Mouse (Mus musculus): ENCODE measurements around the gene Zfp28. TPM values are rescaled to one million over a fixed set of nuclear protein-coding genes. Genes with fewer than 3 reads are reported as not detected.
A peak's percentile ranks its signal among the peaks of the same experiment; 100 is the strongest.

Zfp28 gene
- polyA plus RNA-seq (2014; fragmentation: Nextera tagmentation; extraction: Ambion mirVana) = 12.6 and 13.2 TPM in 2 replicates

DNA sequence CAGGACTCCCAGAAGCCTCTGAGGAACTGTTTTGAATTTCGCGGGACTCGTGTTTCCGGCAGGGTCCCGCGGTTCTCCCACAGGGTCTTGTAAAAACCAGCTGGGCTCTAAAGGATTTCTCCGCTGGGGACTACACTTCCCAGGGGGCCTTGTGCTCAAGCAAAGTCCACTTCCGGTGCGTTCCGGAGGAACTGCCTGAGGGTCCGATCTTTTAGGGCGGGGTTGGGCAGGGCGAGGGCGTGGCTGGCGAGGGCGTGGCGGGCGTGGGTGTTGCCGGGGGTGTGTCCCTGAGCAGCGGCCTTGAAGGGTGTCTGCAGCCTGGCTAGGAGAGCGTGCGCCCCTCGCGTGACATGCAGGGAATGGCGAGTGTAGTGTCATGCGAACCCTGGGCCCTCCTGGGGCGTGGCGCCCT is at the start of gene Zfp28:
Gene Zfp28, plus strand, starts transcription at position 252 of the 412 bp plus-strand sequence.
- no peak within 1 kb of the TSS; the same call in 1 of the 2 replicates for H3K27ac ChIP-seq (ENCODE audit: low read depth, low read length)
- WGBS = under 1% methylated on average over 28 of the region's 28 CpGs
- peak within 1 kb of the TSS; percentile 69 for H3K9ac ChIP-seq (ENCODE audit: low read length)
- no peaks in the 10 kb centered on the region for H3K9me3 ChIP-seq (ENCODE audit: control insufficient read depth, low read length)
- H3K27me3 ChIP-seq (ENCODE audit: control insufficient read depth, insufficient read depth, low read length) = no peaks in the 10 kb centered on the region
- H3K4me3 ChIP-seq (ENCODE audit: low read depth, low read length) = peak within 1 kb of the TSS; percentile 59
- peak; percentile 98 for ATAC-seq (ENCODE audit: low FRiP score)
- peak; percentile 100 for DNase-seq (ENCODE audit: low spot score, missing footprints)
- peaks cover 10% of the 10 kb centered on the region for H3K4me1 ChIP-seq (ENCODE audit: control insufficient read depth, insufficient read depth, low read length)
- H3K36me3 ChIP-seq (ENCODE audit: control insufficient read depth, insufficient read depth, low read length) = no peaks in the 10 kb centered on the region
- peak within 1 kb of the TSS; percentile 73 for H3K4me2 ChIP-seq

DNA sequence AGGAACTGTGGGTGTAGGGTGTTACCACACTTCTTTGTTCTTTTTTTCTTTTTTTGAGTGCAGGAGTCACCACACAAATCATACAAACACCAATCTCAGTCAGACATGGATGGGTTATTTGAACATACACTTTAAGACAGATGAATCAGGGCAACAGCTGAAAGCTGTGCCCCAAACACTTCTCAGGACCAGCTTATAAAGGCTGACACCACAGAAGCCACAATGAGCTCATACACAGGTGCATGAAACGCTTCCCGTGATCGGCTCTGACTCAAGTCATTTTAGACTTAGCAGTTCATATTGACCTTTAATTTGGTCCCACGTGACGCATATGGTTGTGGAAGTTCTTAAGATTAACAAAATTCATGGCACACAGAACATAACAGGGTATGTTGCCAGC is 43.2 kb upstream of the Zfp28 start:
- ATAC-seq (ENCODE audit: low FRiP score) = no peak
- no peak overlapping the region for H3K4me2 ChIP-seq

DNA sequence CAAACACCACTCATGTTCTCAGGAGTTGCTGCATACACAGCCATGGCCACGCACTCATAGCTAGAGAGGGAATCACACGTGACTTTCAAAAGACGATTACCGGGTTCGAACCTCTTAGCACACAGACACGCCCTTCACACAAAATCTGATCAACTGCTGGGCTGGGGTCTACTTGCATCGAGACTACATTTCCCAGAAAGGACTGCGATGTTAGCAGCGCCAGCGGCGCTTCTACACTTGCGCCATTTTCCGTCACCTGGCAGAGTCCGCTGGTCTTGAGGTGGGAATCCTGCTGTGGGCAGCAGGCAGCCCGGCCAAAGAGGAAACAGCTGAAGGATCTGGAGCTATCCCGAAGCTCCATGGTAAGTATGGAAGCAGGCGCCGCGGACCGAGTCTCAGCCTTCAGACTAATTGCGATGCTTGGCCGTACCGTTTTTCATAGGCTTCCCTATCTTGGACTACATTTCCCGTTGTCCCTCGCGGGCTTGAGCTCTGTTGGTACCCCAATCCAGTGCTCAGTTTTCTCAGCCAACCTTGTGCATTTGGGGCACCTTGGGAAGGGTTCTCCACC is 39.5 kb upstream of the Zfp28 start, which contains the start of gene Gm3854:
Gene Gm3854, plus strand, starts transcription at position 259 of the 571 bp plus-strand sequence.
- H3K4me3 ChIP-seq (ENCODE audit: low read depth, low read length) = peak within 1 kb of the TSS; percentile 60
- H3K4me1 ChIP-seq (ENCODE audit: control insufficient read depth, insufficient read depth, low read length) = no peaks in the 10 kb centered on the region
- ATAC-seq (ENCODE audit: low FRiP score) (peak; percentile 93), DNase-seq (ENCODE audit: low spot score, missing footprints) (peak; percentile 98)
- 1% methylated on average over 26 of the region's 26 CpGs for WGBS
- peak within 1 kb of the TSS; percentile 76 for H3K9ac ChIP-seq (ENCODE audit: low read length)
- H3K4me2 ChIP-seq = peak within 1 kb of the TSS; percentile 43
- H3K27ac ChIP-seq (ENCODE audit: low read depth, low read length) = peak within 1 kb of the TSS; percentile 59
- H3K36me3 ChIP-seq (ENCODE audit: control insufficient read depth, insufficient read depth, low read length) = no peaks in the 10 kb centered on the region
- H3K27me3 ChIP-seq (ENCODE audit: control insufficient read depth, insufficient read depth, low read length) = no peaks in the 10 kb centered on the region
- no peaks in the 10 kb centered on the region for H3K9me3 ChIP-seq (ENCODE audit: control insufficient read depth, low read length)

More for the DNA sequence above, 43.2 kb upstream of the Zfp28 start:
- WGBS = 82% methylated on average over 5 of the region's 5 CpGs
- H3K27ac ChIP-seq (ENCODE audit: low read depth, low read length) = no peak overlapping the region
- H3K4me3 ChIP-seq (ENCODE audit: low read depth, low read length) = no peak overlapping the region
- H3K4me1 ChIP-seq (ENCODE audit: control insufficient read depth, insufficient read depth, low read length) = no peaks in the 10 kb centered on the region
- H3K36me3 ChIP-seq (ENCODE audit: control insufficient read depth, insufficient read depth, low read length) = no peaks in the 10 kb centered on the region
- no peaks in the 10 kb centered on the region for H3K27me3 ChIP-seq (ENCODE audit: control insufficient read depth, insufficient read depth, low read length)
- peak; percentile 33 for DNase-seq (ENCODE audit: low spot score, missing footprints)
- H3K9ac ChIP-seq (ENCODE audit: low read length) = no peak overlapping the region
- H3K9me3 ChIP-seq (ENCODE audit: control insufficient read depth, low read length) = no peaks in the 10 kb centered on the region

DNA sequence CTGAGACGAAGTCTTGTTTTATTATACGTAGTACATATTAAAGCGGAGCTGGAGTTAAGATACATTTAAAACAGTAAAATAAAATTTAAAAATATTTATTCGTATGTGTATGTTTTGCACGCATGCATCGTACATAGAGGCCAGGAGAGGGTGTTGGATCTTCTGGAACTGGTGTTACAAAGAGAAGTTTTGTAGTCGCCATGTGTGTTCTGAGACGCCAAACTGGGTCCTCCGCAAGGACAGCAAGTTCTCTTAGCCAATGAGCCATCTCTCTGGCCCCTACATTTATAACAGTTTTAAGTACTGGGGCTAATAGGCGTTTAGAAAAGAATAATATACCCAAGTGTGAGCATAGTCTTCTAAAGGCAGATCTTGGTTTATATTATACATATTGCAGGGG is 39.0 kb upstream of the Zfp28 start:
- H3K4me2 ChIP-seq = peak overlapping the region; percentile 43
- H3K9ac ChIP-seq (ENCODE audit: low read length) = peak overlapping the region; percentile 76
- H3K27ac ChIP-seq (ENCODE audit: low read depth, low read length) = no peak overlapping the region
- no peaks in the 10 kb centered on the region for H3K36me3 ChIP-seq (ENCODE audit: control insufficient read depth, insufficient read depth, low read length)
- H3K27me3 ChIP-seq (ENCODE audit: control insufficient read depth, insufficient read depth, low read length) = no peaks in the 10 kb centered on the region
- ATAC-seq (ENCODE audit: low FRiP score) (peak; percentile 33), DNase-seq (ENCODE audit: low spot score, missing footprints) (no peak)
- peak overlapping the region; percentile 60 for H3K4me3 ChIP-seq (ENCODE audit: low read depth, low read length)
- no peaks in the 10 kb centered on the region for H3K9me3 ChIP-seq (ENCODE audit: control insufficient read depth, low read length)
- WGBS = 29% methylated on average over 10 of the region's 10 CpGs
- no peaks in the 10 kb centered on the region for H3K4me1 ChIP-seq (ENCODE audit: control insufficient read depth, insufficient read depth, low read length)

DNA sequence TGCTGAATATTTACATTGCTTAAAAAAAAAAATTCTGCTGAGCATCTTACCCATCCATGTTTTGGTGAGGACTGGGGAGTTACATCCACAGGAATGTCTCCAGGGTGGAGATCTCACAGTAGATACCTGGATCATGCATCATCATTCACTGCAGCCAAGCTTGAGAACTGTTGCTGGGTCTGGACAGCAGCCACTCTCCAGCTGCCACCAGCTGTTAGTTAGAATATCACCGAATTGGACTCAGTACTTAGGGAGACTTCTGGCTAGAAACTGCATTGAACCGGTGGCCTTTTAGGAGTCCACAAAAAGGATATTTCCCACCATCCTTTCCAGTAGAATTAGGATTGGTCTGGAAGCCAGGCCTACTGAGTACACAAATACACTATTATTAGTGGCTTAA is 25.0 kb upstream of the Zfp28 start:
- Histone ChIP-seq H3K4me2 (no peak overlapping the region), H3K27ac (ENCODE audit: low read depth, low read length) (no peak overlapping the region), H3K27me3 (ENCODE audit: control insufficient read depth, insufficient read depth, low read length) (no peaks in the 10 kb centered on the region), H3K4me1 (ENCODE audit: control insufficient read depth, insufficient read depth, low read length) (0 out of 2 replicates have a peak, but pooled peaks cover 2% of the 10 kb centered on the region), H3K9ac (ENCODE audit: low read length) (no peak overlapping the region), H3K36me3 (ENCODE audit: control insufficient read depth, insufficient read depth, low read length) (no peaks in the 10 kb centered on the region), H3K4me3 (ENCODE audit: low read depth, low read length) (no peak overlapping the region), H3K9me3 (ENCODE audit: control insufficient read depth, low read length) (no peaks in the 10 kb centered on the region)
- ATAC-seq (ENCODE audit: low FRiP score) (no peak), DNase-seq (ENCODE audit: low spot score, missing footprints) (no peak)
- WGBS = 79% methylated on average over 2 of the region's 2 CpGs

DNA sequence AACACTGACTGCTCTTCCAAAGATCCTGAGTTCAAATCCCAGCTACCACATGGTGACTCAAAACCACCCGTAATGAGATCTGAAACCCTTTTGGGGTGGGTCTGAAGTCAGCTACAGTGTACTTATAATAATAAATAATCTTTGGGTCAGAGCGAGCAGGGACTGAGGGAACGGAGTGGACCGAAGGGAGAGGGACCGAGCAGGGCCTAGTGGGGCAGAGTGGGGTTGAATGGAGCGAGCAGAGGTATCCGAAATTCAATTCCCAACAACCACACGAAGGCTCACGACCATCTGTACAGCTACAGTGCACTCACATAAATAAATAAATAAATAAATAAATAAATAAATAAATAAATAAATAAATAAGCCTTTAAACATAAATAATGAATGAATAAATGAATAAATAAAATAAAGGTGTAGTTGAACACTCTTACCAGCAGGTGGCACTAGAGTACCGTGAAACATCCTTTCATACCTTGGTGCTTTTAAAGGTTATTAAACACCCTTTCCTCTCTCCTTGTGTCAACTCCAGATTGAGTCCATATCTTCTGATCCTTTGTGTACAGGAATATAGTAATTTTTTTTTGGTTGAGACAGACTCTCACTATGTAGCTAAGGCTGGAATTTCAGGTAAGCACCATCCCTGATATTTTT is 24.0 kb upstream of the Zfp28 start:
- Histone ChIP-seq H3K9ac (ENCODE audit: low read length) (no peak overlapping the region), H3K27me3 (ENCODE audit: control insufficient read depth, insufficient read depth, low read length) (no peaks in the 10 kb centered on the region), H3K27ac (ENCODE audit: low read depth, low read length) (no peak overlapping the region), H3K36me3 (ENCODE audit: control insufficient read depth, insufficient read depth, low read length) (no peaks in the 10 kb centered on the region), H3K4me1 (ENCODE audit: control insufficient read depth, insufficient read depth, low read length) (peaks cover 4% of the 10 kb centered on the region; the same call in 1 of the 2 replicates), H3K4me3 (ENCODE audit: low read depth, low read length) (no peak overlapping the region), H3K9me3 (ENCODE audit: control insufficient read depth, low read length) (no peaks in the 10 kb centered on the region), H3K4me2 (no peak overlapping the region)
- ATAC-seq (ENCODE audit: low FRiP score) = no peak
- DNase-seq (ENCODE audit: low spot score, missing footprints) = peak; percentile 96
- 53% methylated on average over 10 of the region's 10 CpGs for WGBS

DNA sequence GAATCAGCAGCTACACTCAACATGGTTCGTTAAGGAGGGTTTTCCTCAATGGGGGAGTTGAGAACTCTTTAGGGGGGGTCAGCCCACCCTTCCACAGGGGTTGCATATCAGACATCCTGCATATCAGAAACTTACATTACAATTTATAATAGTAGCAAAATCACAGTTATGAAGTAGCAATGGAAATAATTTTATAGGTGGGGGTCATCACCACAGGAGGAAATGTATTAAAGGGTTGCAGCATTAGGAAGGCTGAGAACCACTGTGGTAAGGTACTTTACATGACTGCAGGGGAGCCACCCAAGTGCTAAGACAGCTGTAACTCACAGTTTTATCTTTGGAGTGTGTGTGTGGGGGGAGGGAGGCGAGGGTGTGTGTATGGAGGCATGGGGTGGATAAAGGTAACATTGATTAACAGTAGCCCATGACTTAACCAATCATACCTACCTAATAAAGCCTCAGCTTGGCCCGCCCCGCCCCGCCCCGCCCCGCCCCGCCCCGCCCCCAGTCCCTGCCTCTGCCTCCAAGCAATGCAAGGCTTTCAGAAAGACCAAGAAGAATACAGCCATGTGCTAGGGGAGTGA is 22.5 kb upstream of the Zfp28 start:
- no peak overlapping the region for H3K9ac ChIP-seq (ENCODE audit: low read length)
- no peak for DNase-seq (ENCODE audit: low spot score, missing footprints)
- 12% methylated on average over 9 of the region's 9 CpGs for WGBS
- H3K9me3 ChIP-seq (ENCODE audit: control insufficient read depth, low read length) = no peaks in the 10 kb centered on the region
- ATAC-seq (ENCODE audit: low FRiP score) = no peak
- H3K4me3 ChIP-seq (ENCODE audit: low read depth, low read length) = no peak overlapping the region
- no peaks in the 10 kb centered on the region for H3K27me3 ChIP-seq (ENCODE audit: control insufficient read depth, insufficient read depth, low read length)
- H3K27ac ChIP-seq (ENCODE audit: low read depth, low read length) = no peak overlapping the region
- H3K36me3 ChIP-seq (ENCODE audit: control insufficient read depth, insufficient read depth, low read length) = no peaks in the 10 kb centered on the region
- H3K4me1 ChIP-seq (ENCODE audit: control insufficient read depth, insufficient read depth, low read length) = peaks cover 4% of the 10 kb centered on the region; the same call in 1 of the 2 replicates
- no peak overlapping the region for H3K4me2 ChIP-seq

DNA sequence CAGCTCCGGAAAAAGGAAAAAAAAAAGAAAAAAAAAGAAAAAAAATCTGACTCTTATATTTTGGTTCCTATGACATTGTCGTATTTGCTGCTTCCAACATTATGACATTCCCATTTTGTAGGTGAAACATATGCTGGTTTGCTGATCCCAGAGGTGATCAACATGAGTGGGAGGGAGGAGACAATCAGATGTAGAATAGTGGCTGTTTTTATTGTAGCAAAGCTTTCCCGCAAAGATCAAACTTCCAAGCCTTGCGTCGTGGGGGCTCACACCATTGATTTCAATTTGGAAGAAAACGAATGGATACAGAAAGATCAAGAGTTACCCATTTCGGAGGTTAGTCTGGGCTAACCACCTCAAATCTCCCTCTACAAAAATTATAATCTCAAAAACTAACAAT is 21.3 kb upstream of the Zfp28 start:
- peak overlapping the region; percentile 26 for H3K4me3 ChIP-seq (ENCODE audit: low read depth, low read length)
- no peaks in the 10 kb centered on the region for H3K27me3 ChIP-seq (ENCODE audit: control insufficient read depth, insufficient read depth, low read length)
- ATAC-seq (ENCODE audit: low FRiP score) = no peak
- H3K9ac ChIP-seq (ENCODE audit: low read length) = peak overlapping the region; percentile 53
- no peaks in the 10 kb centered on the region for H3K36me3 ChIP-seq (ENCODE audit: control insufficient read depth, insufficient read depth, low read length)
- peaks cover 4% of the 10 kb centered on the region; the same call in 1 of the 2 replicates for H3K4me1 ChIP-seq (ENCODE audit: control insufficient read depth, insufficient read depth, low read length)
- H3K9me3 ChIP-seq (ENCODE audit: control insufficient read depth, low read length) = no peaks in the 10 kb centered on the region
- peak overlapping the region; percentile 82 for H3K27ac ChIP-seq (ENCODE audit: low read depth, low read length)
- whole genome bisulfite sequencing = 27% methylated on average over 7 of the region's 7 CpGs
- DNase-seq (ENCODE audit: low spot score, missing footprints) = no peak
- H3K4me2 ChIP-seq = peak overlapping the region; percentile 52

All from midbrain, embryonic 11.5 days (tissue).